Mouse (Mus musculus): ENCODE results near the gene Mlec. TPM values are rescaled to one million over a fixed set of nuclear protein-coding genes. Genes with fewer than 3 reads are reported as not detected.

Gene Mlec
- polyA plus RNA-seq (2015; fragmentation: Nextera tagmentation; extraction: Ambion mirVana) = 20.5 and 24.0 TPM in 2 replicates

DNA sequence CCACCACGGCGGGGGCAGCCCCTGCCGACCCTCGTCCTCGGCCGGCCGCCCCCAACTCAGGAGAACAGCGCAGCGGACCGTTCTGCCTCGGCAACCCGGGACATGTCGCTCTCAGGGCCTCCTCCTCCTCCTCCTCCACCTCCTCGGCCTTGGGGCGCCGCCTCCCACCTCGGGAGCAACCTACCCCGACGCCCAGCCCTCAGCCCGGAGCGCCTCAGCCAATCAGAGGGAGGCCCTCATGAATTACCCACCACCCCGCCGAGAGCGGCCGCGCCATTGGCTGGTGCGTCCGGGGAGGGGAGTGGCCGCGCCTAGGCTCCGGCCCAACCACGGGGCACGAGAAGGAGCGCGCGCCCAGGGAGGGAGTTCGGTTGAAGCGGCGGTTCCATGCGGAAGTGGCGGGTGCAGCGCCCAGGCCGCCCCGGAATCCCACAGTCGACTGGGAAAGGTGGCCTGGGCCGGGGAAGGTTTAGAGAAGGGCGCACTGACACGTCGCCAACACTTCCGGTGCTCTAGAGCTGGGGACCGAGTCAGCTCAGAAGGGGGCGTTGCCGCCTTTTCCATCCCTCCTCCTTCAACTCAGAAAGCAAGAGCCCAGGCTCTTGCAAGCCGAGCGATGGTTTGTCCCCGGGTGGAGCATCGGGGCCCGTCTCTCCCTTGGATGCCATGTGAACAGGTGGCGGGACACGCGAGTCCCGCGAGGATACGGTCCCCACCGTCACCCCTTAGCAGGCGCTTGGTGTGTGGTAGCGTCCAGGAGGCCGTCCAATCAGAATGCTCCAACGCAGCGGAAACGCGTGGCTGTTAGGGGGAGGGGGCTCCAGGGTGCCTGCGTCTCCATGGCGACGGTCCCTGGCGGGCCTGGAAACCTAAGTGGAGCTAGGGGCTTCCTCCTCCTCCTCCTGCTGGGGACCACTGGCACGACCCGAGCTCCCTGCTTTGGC lies at the start of gene Mlec:
TSS of gene Mlec (minus strand) at position 140 of the 944 bp plus-strand sequence.

DNA sequence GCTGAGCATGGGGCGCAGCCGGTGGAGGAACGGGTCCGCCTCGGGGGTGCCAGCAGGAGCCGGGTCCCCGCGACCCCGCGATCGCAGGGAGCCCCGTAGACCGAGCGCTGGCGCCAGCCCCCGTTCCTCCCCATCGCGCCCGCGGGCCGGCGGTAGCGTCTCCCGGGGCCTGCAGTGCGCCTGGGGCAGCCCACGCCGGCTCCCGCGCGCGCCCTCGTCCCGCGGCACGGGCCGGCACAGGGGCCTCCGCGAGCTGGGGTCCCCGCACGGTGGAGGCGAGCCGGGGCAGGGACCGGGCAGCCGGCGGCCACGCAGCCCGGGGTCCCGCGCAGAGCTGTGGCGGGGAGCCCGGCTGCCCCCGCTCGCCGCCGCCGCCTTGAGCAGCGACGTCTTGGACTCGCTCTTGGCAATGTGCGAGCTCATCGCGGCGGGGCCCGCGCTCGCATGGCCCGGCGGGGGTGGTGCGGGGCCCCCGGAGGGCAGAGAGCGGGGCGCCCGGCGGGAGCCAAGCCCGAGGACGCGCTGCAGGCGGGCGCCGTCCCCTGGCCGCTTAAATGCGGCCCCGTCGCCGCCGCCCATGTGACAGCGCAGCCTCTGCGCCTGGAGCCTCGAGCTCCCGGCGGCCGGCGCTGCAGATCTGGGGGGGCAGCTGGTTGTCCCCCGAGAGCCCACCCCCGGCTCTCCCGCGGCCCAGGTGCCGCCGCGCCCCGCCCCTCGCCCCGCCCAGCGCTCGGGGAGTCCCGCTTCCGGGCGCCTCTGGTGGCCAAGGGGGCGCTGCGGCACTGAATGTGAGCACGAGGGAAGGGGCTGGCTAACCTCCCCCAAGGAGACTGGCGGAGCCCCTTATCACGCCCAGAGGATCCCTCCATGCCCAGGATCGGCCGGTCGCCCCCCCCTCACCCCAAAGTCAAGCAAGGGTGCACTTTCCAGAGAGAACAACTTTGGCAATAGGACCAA lies 36.0 kb upstream of the Mlec start, which contains the start of gene Cabp1:
TSS of gene Cabp1 (minus strand) at position 713 of the 957 bp plus-strand sequence.

GRCm38 (mm10) chr5:115134234-115135165 lies 23.5 kb downstream of the Mlec start, which contains the start of gene Unc119b:
Unc119b (minus strand) TSS chr5:115134975.

DNA sequence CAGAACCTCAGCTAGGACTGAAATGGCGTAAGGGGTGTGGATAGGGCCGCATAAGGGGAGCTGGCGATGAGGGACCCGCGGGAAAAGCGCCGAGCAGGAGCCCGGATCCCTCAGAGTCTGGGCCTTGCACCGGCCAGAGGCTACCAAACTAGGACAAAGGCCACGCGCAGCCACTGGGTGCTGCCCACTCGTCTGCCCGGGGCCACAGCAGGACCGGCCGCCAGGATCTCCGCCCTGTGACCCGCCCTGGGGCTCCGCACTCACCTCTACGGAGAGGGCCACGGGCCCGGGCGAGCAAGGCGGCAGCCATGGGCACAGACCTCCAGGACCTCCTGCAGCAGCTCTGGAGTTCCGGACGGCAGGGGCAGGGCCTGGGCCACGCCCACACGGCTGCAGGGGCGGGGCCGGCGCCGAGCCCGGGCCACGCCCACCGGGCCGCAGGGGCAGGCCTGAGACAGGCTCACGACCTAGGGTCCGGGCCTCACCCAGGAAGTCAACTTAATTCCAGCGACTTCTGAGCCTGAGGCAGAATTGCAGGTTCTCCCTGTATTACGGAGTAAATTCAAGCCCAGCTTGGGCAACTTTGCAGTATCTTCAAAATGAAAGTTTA lies 38.9 kb downstream of the Mlec start, which contains the start of gene Acads:
TSS of gene Acads (minus strand) at position 386 of the 610 bp plus-strand sequence.

GRCm38 (mm10) chr5:115098195-115098594 lies 59.8 kb downstream of the Mlec start, which contains the start of gene Gm10401:
Gm10401 (minus strand) TSS chr5:115098295.

Other genes with a start within 250 kb of the Mlec start
- gene Oasl1, start 234.9 kb downstream of the Mlec start, polyA plus RNA-seq (2015; fragmentation: Nextera tagmentation; extraction: Ambion mirVana) = 4.0 and 4.1 TPM in 2 replicates
- 26.3 and 32.0 TPM in 2 replicates for gene 2210016L21Rik, start 216.0 kb downstream of the Mlec start, polyA plus RNA-seq (2015; fragmentation: Nextera tagmentation; extraction: Ambion mirVana)
- gene Hnf1a, start 187.1 kb downstream of the Mlec start, polyA plus RNA-seq (2015; fragmentation: Nextera tagmentation; extraction: Ambion mirVana) = 0.05 and 0.08 TPM in 2 replicates
- gene Sppl3, start 147.0 kb downstream of the Mlec start, polyA plus RNA-seq (2015; fragmentation: Nextera tagmentation; extraction: Ambion mirVana) = 13.1 and 13.9 TPM in 2 replicates
- 18.0 and 20.8 TPM in 2 replicates for gene Gm10401, start 59.9 kb downstream of the Mlec start, polyA plus RNA-seq (2015; fragmentation: Nextera tagmentation; extraction: Ambion mirVana)
- 26.8 and 31.9 TPM in 2 replicates for gene Acads, start 38.8 kb downstream of the Mlec start, polyA plus RNA-seq (2015; fragmentation: Nextera tagmentation; extraction: Ambion mirVana)
- 9.1 and 11.9 TPM in 2 replicates for gene Unc119b, start 23.2 kb downstream of the Mlec start, polyA plus RNA-seq (2015; fragmentation: Nextera tagmentation; extraction: Ambion mirVana)
- 0.18 and 0.21 TPM in 2 replicates for gene Cabp1, start 36.2 kb upstream of the Mlec start, polyA plus RNA-seq (2015; fragmentation: Nextera tagmentation; extraction: Ambion mirVana)
- gene Pop5, start 77.7 kb upstream of the Mlec start, polyA plus RNA-seq (2015; fragmentation: Nextera tagmentation; extraction: Ambion mirVana) = 83.2 and 92.6 TPM in 2 replicates
- gene Rnf10, start 114.7 kb upstream of the Mlec start, polyA plus RNA-seq (2015; fragmentation: Nextera tagmentation; extraction: Ambion mirVana) = 123 and 127 TPM in 2 replicates
- 24.4 and 26.7 TPM in 2 replicates for gene Coq5, start 121.5 kb upstream of the Mlec start, polyA plus RNA-seq (2015; fragmentation: Nextera tagmentation; extraction: Ambion mirVana)
- gene Dynll1, start 142.8 kb upstream of the Mlec start, polyA plus RNA-seq (2015; fragmentation: Nextera tagmentation; extraction: Ambion mirVana) = 759 and 787 TPM in 2 replicates
- 170 and 171 TPM in 2 replicates for gene Srsf9, start 169.0 kb upstream of the Mlec start, polyA plus RNA-seq (2015; fragmentation: Nextera tagmentation; extraction: Ambion mirVana)
- gene Gatc, start 183.0 kb upstream of the Mlec start, polyA plus RNA-seq (2015; fragmentation: Nextera tagmentation; extraction: Ambion mirVana) = 12.9 and 13.4 TPM in 2 replicates
- gene Triap1, start 183.0 kb upstream of the Mlec start, polyA plus RNA-seq (2015; fragmentation: Nextera tagmentation; extraction: Ambion mirVana) = 41.3 and 43.6 TPM in 2 replicates
- gene Cox6a1, start 190.8 kb upstream of the Mlec start, polyA plus RNA-seq (2015; fragmentation: Nextera tagmentation; extraction: Ambion mirVana) = 789 and 831 TPM in 2 replicates